Mouse (Mus musculus) frontal cortex, postnatal 14 days (tissue): ENCODE results near the gene Myl12a.

Experiments
- DNase-seq, 2 experiments: peaks; one replicate each; pipeline ENCODE4 v3.0.0; 2022; ENCODE audit warnings: low spot score in 2 of 2

The Myl12a gene

DNA sequence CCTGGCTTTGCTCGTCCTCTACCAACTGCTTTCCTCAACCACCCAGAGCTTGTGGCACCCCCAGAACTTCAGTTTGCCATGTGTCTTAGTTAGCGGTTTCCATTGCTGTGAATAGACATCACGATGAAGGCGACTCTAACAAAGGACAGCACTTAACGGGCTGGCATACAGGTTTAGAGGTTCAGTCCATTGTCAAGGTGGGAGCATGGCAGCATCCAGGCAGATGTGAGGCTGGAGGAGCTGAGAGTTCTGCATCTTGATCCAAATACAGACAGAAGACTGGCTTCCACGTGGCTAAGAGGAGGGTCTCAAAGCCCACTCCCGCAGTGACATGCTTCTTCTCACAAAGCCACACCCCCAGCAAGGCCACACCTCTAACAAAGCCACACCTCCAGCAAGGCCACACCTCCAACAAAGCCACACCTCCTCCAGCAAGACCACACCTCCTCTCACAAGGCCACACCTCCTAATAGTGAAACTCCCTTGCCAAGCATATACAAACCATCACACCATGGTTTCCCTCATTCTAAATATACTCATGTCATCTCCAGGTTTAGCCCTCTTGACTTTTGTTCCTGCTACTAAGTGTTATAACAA lies 8.1 kb upstream of the Myl12a start:
- no peak for DNase-seq

DNA sequence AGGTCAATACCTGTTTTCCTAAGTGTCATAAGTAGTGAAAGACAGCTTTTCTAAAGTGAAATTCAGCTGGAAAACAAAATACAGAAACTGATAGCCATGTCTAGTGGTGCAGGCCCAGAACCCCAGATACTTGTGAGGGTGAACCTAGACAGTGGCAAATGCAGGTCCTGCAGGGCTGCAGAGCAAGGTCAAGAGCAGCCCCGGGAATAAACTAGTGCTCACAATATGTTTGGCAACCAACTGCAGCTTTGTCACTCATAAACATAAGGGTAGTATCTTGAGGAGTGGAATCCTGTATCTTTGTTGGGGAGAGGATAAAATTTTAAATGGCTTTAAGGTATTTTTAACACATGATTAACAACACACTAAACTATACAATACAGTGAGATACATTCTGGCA lies 7.1 kb upstream of the Myl12a start:
- no peak for DNase-seq

DNA sequence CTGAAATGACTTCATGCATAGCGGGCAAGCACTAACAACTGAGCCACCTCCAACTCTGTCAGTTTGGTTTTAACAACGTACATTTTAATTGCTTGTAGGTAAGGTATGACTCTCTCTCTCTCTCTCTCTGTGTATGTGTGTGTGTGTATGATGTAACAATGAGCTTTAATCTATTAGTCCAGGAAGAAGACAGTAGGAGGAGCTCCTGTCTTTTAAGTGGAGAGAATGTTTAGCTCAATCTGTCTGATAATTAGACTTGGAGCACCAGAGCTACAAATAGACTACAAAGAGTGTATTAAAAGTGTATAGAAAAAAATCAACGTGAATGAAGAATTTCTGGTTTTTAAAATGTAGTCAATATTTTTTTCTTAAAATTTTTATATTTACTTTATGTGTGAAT lies 6.0 kb upstream of the Myl12a start:
- DNase-seq = no peak

DNA sequence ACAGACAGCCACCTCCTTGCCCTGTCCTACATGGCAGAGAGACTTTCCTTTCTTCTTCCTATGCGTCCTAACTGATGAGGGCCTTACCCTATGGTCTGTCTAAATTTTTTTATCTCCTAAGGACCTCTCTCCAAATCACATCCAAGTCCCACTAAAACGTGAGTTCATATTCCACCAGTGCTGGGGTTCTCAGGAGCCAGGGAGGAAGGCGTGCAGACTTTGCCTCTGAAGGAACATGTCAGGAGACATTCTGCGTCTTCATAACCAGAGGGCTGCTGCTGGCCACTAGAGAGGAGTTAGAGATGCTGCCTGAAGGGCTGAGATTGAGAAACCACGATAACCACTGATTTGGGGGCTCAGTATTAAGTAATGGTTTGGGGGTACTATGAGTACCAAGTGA lies 4.3 kb upstream of the Myl12a start:
- DNase-seq = no peak

DNA sequence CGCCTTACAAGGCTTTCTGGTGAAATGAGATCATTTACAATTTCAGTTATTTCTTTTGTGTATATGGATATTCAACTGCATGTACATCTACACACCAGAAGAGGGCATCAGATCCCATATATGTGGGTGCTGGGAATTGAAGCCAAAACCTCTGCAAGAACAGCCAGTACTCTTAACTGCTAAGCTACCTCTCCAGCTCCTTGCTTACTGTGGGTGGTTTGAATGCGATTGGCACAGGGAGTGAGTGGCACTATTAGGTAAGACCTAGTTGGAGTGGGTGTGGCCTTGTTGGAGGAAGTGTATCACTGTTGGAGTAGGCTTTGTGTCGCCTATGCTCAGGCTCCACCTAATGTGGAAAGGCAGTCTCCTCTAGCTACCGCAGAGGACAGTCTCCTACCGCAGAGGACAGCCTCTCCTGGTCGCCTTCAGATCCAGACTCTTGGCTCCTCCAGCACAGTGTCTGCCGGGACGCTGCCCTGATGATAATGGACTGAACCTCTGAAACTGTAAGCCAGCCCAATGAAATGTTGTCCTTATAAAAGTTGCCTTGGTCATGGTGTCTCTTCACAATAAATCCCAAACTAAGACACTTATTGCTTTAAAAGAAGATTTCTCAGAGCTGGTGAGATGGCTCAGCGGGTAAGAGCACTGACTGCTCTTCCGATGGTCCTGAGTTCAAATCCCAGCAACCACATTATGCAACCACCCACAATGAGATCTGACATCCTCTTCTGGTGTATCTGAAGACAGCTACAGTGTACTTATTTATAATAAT lies 1.7 kb upstream of the Myl12a start:
- DNase-seq = no peak

DNA sequence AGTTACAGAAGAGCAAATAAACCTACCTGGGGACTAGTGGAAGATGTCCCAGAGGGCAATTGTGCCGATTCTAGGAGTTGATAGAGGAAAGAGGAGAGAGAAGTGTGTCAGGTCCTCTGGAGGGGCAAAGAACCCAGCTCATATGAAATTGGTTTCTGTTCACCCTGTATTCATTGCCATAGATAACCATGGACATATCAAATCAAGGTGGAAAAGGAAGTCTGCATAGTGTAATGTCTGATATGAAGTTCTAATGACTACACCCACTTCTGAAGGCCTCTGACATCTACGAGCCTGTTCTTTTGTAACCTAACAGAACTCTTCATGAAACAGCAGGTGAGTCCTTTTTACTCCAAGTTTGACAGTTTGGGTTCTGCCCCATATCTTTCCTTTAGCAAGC lies 1.0 kb upstream of the Myl12a start:
- DNase-seq = no peak

DNA sequence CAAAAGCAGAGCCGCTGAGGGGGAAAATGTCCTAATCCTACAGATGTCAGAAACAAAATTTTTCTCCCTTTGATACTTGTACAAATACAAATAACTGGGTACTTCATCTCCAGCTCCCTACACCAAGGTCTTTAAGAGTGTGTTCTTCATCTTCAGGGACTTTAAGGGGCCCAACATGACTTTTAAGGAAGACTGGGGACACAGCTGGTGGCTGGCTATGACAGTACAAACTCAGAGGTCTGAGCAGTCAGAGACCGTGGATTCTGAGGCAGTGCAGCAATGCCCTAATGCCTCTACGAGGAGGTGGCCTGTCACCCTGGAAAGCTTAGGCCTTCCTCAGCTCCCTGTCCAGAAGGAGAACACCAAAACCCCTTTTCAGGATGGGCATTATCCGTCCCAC lies 434 bp upstream of the Myl12a start:
- no peak for DNase-seq

DNA sequence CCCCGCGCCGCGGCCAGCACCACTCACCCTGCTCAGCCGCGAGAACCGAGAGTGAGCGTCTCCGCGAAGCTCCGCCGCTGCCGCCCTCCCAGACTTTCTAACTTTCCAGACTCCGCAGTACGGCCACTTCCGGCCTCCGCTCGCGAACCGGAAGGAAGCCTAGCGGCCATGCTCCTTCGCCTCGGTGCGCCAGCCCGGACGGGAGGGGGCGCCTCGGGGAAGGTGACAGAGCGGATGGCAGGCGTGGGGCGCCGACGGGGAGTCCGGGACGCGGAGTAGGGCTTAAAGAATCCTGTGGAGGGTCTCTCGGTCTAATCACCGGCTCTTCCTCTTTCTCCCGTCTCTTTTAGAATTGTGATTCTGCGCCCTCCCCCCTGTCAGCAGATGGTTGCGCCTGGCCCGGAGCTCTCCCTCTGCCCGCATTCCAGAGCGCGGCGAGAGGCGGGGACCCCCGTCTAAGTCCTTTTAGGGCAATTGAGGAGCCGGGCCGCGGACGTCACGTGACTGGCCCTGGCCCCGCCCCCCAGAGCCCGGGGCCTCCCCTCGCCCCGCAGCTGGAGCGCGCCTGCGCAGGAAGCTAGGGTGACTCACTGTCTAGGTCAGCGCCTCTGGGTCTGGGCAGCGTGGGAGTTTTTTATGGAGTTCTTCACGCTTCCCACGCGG lies 466 bp downstream of the Myl12a start, which contains the start of gene Myom1:
TSS of gene Myom1 (plus strand) at position 553 of the 663 bp plus-strand sequence.
- peak; percentile 95 for DNase-seq

DNA sequence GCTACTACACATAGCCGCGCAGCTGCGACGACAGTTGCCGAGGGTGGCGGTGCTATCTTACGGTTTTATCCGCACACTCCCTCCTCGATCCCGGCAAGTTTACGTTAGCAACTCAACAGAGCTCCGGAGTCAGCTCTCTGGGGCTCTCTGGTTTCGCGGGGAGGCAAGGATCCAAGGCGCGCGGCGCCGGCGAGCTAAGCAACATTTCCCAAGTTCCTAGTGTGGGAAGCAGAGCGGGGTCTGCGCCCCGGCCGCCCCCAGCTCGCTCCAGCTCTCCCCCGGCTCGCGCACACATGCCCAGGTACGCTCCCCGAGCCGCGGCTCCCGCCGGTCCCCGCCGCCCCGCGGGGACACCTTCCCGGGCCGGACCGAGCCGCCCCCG lies 988 bp downstream of the Myl12a start:
- DNase-seq = peak in 1 of 2 experiments; percentile 22

DNA sequence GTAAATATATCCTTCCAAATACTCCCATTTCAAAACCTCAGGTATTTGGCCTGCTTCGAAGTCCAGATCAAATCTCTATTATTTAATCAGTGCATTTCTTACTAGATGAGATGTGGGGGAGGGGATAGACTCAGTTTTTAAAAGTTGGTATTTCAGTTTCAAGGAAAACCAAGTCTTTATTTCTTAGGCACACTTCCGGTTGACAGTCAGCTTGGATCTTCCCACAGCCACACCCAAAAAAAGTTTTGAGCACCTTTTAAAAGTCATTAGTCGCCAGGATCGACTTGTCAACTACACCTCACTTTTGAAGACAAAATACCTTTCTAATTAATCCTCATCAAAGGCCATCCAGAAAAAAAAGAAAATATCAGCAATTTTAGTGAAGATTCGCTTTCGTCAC lies 1.6 kb downstream of the Myl12a start:
- no peak for DNase-seq

DNA sequence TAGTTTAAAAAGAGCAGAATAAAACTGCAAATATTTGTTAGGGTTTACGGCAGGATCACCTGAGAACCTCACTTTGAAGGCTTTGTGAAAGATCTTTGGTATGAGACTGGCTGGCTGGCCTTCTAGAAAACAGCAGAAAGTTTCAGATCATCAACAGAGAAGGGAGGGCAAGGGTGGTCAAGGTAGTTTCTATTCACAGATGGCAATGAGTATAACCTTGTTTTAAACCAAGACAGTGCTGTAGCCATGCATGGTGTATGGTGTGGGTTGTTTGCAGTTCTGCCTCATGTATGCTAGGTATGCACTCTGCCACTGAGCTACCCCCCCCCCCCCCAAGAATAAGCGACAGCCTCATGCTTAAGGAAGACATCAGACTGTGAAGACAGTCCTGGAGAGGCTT lies 2.4 kb downstream of the Myl12a start:
- no peak for DNase-seq

DNA sequence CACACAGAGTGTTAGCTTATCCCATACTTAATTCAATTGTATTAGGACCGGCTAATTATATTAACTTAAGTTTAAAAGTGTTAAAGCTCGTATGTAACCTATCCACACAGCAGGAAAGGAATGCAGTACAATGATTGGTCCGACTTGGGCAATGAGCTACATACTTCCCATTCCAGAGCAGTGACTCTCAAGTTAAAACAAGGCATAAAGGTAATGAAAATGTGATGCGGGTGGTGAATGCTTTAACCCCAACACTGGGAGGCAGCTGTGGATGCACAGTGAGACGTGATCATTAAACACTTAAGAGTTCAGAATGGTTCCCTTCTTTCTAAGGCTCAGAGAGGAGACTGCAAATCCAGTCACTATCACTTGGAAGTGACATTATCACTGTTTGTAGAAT lies 3.5 kb downstream of the Myl12a start:
- DNase-seq = no peak

DNA sequence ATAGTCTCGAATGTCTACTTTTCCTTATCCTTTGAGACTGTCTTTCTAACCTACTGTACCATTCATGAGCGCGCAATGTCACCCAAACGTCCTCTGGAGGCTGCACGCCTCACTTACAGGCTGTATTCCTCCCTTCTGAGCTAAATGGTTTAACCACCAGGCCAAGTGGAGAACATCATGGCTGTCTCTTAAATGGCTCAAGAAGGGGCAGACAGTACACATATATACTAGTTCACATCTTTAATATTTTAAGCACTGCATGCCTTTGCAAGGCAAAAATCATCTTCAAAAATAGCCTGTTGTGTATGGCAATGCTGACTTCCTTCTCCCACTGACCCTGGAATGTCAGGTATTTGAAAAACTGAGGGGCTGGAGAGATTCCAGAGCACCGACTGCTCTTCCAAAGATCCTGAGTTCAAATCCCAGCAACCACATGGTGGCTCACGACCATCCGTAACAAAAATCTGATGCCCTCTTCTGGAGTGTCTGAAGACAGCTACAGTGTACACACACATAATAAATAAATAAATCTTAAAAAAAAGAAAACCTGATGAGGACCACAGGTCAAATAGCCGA lies 4.2 kb downstream of the Myl12a start:
- no peak for DNase-seq

DNA sequence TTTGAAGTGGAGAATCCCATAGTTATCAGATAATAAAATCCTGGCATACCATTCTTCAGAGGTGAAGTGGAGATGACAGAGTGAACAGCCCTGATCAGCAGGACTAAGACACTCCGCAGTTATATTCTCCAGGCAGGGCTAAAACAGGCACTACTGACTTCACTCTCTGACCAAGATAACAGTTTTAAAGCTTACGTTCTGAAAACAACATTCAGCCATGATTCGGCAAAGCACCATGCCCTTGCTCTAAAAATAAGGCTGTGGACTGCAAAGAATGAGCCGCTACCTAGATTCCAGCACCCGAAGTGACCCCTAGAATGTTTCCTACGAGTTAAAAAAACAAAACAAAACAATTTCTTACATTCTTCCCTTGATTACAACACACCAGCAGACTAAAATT lies 4.8 kb downstream of the Myl12a start:
- no peak for DNase-seq

DNA sequence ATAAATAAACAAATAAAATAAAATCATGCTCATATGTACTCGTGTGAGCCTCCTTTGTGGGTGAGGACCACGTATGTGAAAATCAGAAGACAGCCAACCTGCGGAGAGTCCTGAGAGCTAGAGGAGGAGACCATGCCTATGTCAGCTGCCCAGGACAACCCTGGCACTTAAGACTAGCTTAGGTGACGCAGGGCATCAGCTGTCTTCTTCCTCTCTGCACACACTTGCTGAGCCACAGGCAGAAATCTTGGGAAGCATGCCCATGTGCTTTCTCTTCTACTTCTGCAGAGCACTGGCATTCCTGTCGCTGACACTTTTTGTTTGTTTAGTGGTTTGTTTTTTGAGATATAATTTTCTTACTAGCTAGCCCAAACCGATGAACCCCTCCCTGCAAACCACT lies 7.1 kb downstream of the Myl12a start:
- no peak for DNase-seq

DNA sequence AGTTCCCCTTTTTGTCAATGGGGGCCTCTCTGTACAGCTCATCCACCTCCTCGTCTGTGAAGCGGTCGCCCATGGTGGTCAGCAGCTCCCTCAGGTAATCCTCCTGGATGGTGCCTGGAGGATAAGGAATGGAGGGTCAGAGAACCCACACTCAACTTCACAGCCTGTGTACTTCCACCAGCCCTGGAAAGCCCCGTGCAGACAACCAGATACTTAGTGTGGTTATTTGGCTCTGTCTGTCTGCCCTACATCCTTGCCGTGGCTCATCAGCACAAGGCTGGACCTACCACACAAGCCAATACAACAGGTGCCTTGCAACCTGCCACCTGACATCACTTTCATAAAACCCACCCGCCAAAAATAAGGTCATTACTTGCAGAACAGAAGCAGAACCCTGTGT lies 8.0 kb downstream of the Myl12a start:
- no peak for DNase-seq

DNA sequence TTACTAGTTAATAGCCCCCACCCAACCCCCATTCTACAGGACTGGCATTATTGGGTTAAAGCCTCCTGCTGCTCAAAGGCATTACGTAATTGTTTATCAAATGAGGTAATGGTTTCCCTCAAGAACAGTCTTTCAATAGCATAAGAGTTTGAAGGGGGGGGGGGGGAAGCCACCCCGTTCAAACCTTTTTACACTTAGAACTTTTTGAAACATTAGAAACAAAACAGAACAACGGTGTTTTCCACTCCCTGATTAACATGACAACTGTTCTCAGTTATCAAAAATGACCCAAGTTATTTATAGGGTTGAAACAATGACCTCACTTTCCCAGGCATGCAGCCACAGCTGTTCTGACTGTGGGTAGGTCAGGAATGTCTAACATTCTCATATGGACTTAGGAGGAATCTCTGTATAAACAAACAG lies 9.3 kb downstream of the Myl12a start:
- DNase-seq = no peak

DNA sequence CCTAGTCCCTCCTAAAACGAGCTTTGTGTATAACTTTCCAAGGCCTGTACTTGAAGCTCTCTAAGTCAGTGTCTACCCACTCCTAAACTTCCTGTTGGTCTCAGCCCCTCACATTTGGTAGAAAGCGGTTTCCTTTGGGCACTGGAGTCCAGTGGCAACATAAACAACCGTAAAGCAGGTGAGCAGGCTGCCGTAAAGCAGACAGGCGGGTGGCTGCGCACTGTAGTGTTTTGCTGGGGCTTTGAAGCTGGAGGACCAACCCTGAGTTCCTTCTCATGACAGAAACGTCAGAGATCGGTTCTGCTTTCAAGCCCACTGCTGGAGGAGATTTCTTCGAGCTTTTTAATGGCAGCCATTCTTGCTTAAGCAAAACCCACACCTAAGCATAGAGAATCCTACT lies 10.0 kb downstream of the Myl12a start:
- DNase-seq = no peak

DNA sequence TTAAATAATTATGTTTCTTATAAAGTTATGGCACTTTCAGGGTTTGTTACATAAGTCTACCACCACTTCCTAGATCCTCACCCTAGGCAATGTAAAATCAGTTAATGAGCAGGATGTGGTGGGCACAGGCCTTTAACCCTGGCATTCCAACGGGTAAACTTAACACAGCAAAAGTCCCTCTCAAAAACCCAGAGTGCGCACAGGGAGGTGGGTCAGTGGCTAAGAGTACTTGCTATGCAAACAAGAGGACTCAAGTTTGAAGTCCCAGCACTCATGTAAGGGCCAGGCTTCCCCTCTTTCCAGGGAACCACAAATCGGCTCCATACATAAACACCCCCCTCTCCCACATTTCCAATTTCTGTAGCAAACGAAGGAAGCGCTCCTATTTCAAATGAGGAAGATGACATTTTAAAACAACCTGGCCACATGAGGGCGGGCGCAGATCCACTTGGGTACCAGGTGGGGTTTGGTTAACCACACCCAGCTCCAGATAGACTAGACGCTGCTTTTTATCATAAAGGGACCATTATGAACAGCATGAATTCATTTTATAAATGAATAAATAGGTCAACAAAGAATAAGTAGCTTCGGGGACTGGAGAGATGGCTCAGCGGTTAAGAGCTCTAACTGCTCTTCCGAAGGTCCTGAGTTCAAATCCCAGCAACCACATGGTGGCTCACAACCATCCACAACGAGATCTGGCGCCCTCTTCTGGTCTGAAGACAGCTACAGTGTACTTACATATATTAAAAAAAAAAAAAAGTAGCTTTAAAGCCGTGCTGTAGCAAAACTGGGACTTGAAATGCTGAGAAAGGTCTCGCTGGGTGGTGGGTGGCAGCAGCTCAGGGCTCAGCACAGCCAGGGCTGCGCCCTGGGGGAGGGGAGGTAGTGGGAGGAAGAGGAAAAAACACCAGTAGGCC lies 10.7 kb downstream of the Myl12a start:
- no peak for DNase-seq

DNA sequence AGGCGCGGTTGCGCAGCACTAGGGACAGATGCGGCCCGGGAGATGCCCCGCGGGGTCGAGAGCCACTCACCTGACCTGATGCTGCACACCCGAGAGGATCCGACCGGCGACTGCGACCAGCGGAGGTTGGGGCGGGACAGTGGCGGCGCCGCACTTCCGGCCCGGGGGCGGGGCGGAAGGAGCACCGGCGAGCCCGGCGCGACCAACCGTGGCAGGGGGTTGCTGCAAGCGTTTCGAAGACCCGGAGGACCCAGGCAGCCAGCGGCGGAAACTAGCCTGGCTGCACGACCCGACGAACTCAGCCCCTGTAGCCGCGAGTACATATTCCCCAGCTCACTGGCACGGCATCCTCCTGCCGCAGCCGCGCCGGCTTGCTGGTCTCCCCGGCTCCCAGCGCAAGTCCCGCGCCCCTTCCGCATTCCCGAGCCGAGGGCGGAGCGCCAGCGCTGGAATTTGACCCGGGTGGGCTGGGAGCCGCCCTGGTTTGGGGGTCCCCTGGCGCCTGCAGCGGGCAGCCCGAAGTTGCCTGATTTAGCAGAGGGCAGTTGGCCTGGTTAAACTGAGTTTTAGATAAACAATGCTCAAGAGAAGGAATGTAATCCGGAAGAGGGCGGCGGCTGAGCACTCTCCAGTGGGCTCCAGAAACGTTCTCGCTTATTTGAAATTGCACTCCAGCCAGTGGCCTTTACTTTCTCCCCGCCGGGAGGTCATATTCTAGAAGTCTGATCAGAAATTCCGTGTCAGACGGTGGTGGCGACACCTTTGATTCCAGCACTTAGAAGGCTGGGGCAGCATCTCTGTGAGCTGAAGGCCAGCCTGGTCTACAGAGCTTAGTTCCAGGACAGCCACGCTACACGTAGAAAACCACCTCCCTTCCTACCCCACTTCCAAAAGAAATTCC lies 12.0 kb downstream of the Myl12a start:
- DNase-seq = peak; percentile 63 to 75

DNA sequence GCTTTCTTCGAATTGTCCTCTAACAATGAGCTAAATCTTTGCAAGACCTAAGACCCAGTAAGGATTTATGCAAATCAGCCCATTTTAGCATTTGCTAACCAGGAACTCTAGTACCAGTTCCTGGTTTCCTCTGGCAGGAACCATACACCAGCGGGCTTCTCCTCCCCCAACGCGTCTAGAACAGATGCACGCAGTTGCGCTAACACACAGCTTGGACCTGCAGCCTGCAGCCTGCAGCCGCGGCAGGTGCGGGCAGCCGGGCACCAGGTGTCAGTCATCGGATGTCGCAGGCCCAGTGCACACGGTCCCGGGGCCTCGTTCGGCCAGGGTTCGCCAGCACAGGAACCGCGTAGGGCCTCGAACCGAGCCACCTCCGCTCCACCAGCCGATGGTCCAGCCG lies 12.7 kb downstream of the Myl12a start:
- DNase-seq = no peak
